Mouse (Mus musculus): ENCODE measurements around the gene Astn2. TPM values are rescaled to one million over a fixed set of nuclear protein-coding genes. Genes with fewer than 3 reads are reported as not detected.

The Astn2 gene
- polyA plus RNA-seq, 1 experiment: not detected

GRCm38 (mm10) chr4:66344632-66345031 is 59.8 kb downstream of the Astn2 start:
- no peak for TF ChIP-seq GATA1 (IDR thresholded peaks at IDR 0.05; ENCODE audit: low read length)

DNA sequence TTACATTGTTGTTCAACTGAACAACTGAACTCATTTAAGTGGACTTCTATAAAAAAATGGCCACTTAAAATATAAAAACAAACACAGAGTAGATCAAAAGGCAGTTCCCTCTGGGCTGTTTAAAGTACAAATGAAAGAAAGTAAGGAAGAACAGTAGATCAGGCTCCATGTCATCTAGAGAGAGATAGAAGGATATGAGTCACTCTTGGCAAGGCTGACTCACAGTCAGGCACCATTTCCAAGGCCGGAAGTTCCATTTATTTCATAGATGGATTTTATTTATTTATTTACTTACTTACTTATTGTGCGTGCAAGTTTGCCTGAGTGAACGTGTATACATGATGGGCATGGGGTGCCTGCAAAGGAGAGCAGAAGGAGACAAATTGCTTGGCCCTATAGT is 67.0 kb downstream of the Astn2 start:
- no peak for TF ChIP-seq GATA1 (IDR thresholded peaks at IDR 0.05; ENCODE audit: low read length)

DNA sequence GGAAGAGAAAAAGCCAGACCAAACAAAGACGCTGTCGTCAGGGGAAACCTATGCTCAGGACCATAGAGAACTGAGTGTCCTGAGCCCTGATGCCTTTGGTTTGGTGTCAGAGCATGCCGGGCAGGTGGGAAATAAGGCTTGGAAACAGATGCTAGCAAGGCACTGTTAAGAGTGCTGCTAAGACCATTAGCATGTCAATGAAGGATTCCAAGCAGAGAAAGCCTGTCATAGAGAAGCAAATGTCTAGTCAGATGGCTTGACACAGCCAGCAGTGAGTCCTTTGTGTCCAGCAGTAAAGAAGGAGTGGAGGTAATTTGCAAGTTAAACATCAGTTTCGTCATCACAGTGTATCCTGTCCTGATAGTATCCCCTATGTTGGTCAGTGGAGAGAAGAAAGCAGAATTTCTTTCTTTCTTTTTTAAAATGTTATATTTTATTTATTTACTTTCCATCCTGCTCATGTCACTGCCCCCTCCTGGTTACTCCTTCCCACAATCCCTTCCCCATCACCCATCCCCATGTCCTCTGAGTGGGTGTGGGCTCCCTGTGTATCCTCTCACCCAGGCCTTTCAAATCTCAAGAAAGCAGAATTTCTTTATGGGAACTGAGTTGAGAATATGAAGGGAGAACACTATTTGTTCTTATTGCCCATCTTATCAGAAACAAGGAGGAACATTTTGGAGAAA is 73.7 kb downstream of the Astn2 start:
- TF ChIP-seq GATA1 (IDR thresholded peaks at IDR 0.05; ENCODE audit: low read length): no peak

DNA sequence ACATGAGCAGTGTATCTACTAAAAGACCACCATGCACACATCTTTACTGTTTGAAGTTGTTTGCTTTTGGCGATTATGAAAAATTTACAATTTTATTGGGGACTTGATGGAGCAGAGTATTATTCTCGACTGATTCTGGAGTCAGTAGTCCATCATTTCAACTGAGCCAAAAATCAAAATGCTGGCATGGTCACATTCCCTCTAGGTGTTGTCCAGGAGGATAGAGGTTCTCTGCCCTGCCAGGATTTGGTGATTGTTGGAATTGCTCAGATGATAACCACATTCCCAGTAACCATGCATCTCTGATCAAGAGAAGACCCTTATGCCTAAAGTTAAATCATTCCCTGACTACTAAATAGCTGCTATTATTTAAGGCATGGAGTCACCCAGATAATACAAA is 83.4 kb downstream of the Astn2 start:
- no peak for TF ChIP-seq GATA1 (IDR thresholded peaks at IDR 0.05; ENCODE audit: low read length)

DNA sequence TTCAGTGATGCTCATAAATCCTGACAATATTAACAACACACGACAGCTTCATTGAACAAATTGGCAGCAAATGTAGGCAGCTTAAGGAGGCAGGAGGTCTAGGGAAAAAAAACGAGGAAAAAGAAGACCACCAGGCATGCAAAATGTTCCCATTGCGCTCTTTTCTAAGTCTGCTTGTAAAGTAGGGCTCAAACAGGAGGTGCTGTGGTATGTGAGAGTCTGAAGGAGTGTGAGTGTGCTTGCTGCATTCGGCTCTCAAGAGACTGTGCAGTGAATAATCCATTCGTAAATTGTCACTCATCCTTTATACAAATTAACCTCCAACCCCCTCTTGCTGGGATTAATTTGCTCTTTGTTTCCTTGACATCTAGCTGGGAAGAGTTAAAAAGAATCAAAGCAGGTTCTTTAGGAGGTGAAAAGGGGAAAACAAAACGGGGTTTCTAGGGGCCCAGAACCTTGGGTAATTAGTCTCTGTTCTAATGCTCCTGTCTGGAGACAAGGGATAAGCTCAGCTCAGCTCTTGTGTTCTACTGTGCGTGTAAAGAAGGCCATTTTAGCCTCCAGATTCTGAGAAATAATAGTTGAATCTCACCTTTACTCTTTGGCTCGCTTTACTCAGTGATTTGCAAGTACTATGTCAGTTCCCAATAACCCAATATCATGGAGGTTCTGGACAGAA is 89.5 kb downstream of the Astn2 start:
- no peak for TF ChIP-seq GATA1 (IDR thresholded peaks at IDR 0.05; ENCODE audit: low read length)

GRCm38 (mm10) chr4:66312733-66313132 is 91.7 kb downstream of the Astn2 start:
- no peak for TF ChIP-seq GATA1 (IDR thresholded peaks at IDR 0.05; ENCODE audit: low read length)

- no peak for TF ChIP-seq GATA1 (IDR thresholded peaks at IDR 0.05; ENCODE audit: low read length)
Observed at GRCm38 (mm10) chr4:66310315-66311020, 93.9 kb downstream of the Astn2 start.

DNA sequence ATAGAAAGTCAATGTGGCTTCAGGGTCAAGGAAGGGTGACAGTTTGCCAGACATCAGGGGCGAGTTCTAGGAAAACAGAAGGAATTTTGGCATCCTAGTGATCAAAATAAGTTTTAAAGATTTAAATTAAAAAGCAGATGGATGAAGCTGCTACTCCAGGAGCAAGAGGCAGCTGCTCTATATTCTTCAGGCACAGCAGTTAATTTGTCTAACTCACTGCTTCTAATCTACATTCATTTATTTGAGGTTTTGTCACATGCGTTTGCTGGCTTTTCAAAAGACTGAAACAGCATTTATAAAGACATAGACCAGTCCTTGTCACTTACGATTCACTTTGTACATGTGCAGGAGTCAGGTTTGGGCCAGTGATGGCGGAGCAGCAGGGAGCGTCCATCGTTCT is 98.0 kb downstream of the Astn2 start:
- no peak for TF ChIP-seq GATA1 (IDR thresholded peaks at IDR 0.05; ENCODE audit: low read length)

DNA sequence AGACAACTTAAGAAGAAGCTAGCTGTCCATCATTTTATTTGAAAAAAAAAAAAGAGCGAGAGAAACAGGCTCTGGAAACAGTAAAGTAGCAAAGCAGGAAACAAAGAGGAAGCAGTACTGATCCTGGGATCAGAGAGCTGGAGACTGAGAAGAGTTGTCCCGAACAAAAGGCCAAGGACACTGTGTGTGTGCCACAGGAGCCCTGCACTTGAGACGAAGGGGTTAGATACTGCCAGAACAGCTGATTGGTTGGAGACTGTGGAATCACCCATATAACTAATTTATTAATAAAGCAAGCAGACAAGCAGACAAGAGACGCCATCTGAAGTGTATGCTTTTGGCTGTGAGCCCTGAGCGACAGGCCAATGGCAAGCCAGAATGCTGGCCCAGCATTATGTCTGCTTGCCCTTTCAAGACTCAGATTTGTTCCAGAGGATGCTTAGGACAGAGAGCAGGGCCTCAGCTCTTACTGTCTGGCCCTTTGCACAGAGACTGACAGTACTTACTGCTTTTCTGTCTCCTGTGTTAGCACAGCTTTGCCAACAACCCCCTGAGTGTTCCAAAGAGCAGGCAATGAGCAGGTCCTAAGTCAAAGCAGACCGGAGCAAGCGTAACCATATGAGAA is 101.6 kb downstream of the Astn2 start:
- TF ChIP-seq GATA1 (IDR thresholded peaks at IDR 0.05; ENCODE audit: low read length): no peak

DNA sequence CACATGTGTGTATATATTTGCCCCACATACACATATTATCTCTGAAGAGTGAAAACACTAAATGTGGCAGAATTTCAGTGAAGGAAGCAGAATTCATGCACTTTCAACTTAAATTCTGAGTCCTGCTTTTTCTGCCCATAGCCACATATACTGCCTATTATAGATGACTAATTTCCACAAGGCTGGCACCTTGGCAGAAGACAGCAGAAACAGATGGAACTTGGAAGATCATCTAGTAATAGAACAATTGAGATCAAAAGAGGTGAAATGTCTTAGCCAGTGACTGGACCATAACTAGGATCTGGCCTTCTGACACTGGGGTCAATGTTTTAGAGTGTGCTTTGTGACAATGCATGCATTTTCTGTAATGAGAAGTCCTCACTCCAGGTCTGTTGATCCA is 119.4 kb downstream of the Astn2 start:
- no peak for TF ChIP-seq GATA1 (IDR thresholded peaks at IDR 0.05; ENCODE audit: low read length)

- TF ChIP-seq GATA1 (IDR thresholded peaks at IDR 0.05; ENCODE audit: low read length): no peak
Observed at GRCm38 (mm10) chr4:66276096-66276495, 128.3 kb downstream of the Astn2 start.

DNA sequence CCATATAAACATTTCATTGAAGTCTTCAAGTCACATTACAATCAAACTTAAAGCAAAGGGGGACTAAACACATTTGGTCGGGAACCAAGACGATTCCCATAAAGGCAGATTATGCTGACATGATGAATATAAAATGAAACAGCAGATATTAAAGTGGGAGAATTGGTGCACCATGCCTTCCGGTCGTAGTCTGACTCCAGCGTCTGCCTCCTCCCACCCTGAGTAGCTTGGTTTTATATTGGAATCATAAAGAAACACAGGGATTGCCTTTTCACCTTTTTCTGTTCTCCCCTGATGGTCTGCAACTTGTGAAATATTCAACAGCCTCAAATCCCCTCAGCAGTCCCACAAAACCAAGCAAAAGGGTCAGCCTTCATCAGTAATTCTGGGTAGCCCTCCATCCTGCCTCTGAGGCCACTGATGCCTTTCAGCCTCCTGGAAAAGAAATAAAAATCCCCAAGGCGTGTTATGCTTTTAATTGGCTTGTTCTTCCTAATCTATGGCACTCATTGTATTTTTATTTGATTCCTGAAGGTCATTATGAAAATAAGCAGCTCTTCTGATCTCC is 132.8 kb downstream of the Astn2 start:
- no peak for TF ChIP-seq GATA1 (IDR thresholded peaks at IDR 0.05; ENCODE audit: low read length)

DNA sequence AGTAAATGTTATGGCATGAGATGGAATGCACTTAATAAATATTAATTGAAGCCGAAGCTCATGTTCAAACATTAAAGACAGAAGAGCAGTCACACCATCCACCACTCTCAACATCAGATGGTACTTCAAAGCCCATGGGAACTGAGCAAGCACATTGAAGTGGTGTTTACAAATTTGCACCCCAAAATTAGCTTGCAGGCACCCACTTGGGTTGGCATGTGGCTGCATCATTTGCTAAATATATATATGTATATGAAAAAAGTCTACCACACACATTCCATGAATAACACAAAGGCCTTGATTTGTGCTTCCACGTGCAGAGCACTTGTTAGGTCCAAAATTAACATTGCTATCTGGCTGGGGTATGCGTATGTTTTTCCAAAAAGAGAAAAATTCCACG is 140.4 kb downstream of the Astn2 start:
- no peak for TF ChIP-seq GATA1 (IDR thresholded peaks at IDR 0.05; ENCODE audit: low read length)

GRCm38 (mm10) chr4:66261276-66261675 is 143.1 kb downstream of the Astn2 start:
- no peak for TF ChIP-seq GATA1 (IDR thresholded peaks at IDR 0.05; ENCODE audit: low read length)

- no peak for TF ChIP-seq GATA1 (IDR thresholded peaks at IDR 0.05; ENCODE audit: low read length)
Observed at GRCm38 (mm10) chr4:66258905-66259304, 145.5 kb downstream of the Astn2 start.
